15 mouse cellular contexts compared by ENCODE assay signal in genomic region chr14:45642795-45643194, GRCm38 (mm10). TPM values are rescaled to one million over a fixed set of nuclear protein-coding genes. Genes with fewer than 3 reads are reported as not detected.
DNase-seq lines count a peak whose midpoint lies in the region; ATAC-seq and TF ChIP-seq lines count a peak whose summit lies in the region.
"Had no signal": no experiment of that assay in that cellular context is flagged by ENCODE, and none has a peak within 500 bp of the region (broad histone marks: within the 10 kb centered on the region; RNA-seq: fewer than 3 reads in every experiment).

No protein-coding gene starts in this region.

- H3K9ac ChIP-seq in forebrain, embryonic 15.5 days (replicated peaks) = no peak overlapping the region
- no peak overlapping the region for H3K9ac ChIP-seq in forebrain, postnatal 0 days
- no peak overlapping the region for H3K9ac ChIP-seq in forebrain, embryonic 12.5 days
- H3K9ac ChIP-seq: embryonic facial prominence, embryonic 12.5 days had no signal

- no peaks in the 10 kb centered on the region for H3K27me3 ChIP-seq in forebrain, embryonic 15.5 days
- no peaks in the 10 kb centered on the region for H3K27me3 ChIP-seq in forebrain, embryonic 10.5 days (ENCODE audit: poor library complexity, severe bottlenecking)
- no peaks in the 10 kb centered on the region for H3K27me3 ChIP-seq in forebrain, postnatal 0 days (ENCODE audit: insufficient read depth, low read length)
- H3K27me3 ChIP-seq in forebrain, embryonic 12.5 days = no peaks in the 10 kb centered on the region; the same call in 1 of the 2 replicates
- H3K27me3 ChIP-seq: embryonic facial prominence, embryonic 12.5 days had no signal

- H3K4me2 ChIP-seq in forebrain, embryonic 15.5 days (replicated peaks) = no peak overlapping the region
- no peak overlapping the region for H3K4me2 ChIP-seq in forebrain, postnatal 0 days (ENCODE audit: low read depth)
- H3K4me2 ChIP-seq in forebrain, embryonic 12.5 days = no peak overlapping the region
- H3K4me2 ChIP-seq: embryonic facial prominence, embryonic 12.5 days had no signal

- no peak overlapping the region for H3K4me3 ChIP-seq in forebrain, embryonic 15.5 days
- no peak overlapping the region for H3K4me3 ChIP-seq in forebrain, embryonic 10.5 days
- H3K4me3 ChIP-seq in forebrain, postnatal 0 days (ENCODE audit: low read depth, low read length) = no peak overlapping the region
- no peak overlapping the region for H3K4me3 ChIP-seq in forebrain, embryonic 12.5 days (replicated peaks)
- H3K4me3 ChIP-seq: embryonic facial prominence, embryonic 10.5 days; embryonic facial prominence, embryonic 12.5 days had no signal

- TF ChIP-seq POLR2A in brain, embryonic 14.5 days (IDR thresholded peaks at IDR 0.05; ENCODE audit: borderline replicate concordance, extremely low read depth, insufficient read depth, insufficient read length, poor library complexity, severe bottlenecking) = no peak

- ATAC-seq in forebrain, embryonic 15.5 days (replicated peaks) = peak; percentile 53; the same call in 1 of the 2 replicates
- ATAC-seq in forebrain, postnatal 0 days = peak; percentile 66
- no peak for ATAC-seq in forebrain, embryonic 12.5 days (ENCODE audit: low FRiP score)
- no peak for ATAC-seq in megakaryocyte progenitor cell, adult 5-6 weeks (replicated peaks; ENCODE audit: poor library complexity)

- peak overlapping the region; percentile 80; the same call in 1 of the 2 replicates for H3K27ac ChIP-seq in forebrain, embryonic 15.5 days (replicated peaks)
- no peak overlapping the region for H3K27ac ChIP-seq in forebrain, embryonic 10.5 days
- H3K27ac ChIP-seq in forebrain, postnatal 0 days (ENCODE audit: low read depth, low read length) = no peak overlapping the region
- H3K27ac ChIP-seq in forebrain, embryonic 12.5 days = no peak overlapping the region
- H3K27ac ChIP-seq: embryonic facial prominence, embryonic 10.5 days; embryonic facial prominence, embryonic 12.5 days had no signal

- no peak for TF ChIP-seq CTCF in forebrain, postnatal 0 days (IDR thresholded peaks at IDR 0.05; ENCODE audit: low read depth)
- TF ChIP-seq CTCF in brain, embryonic 14.5 days (IDR thresholded peaks at IDR 0.05; ENCODE audit: borderline replicate concordance, extremely low read depth, insufficient read depth, insufficient read length) = no peak

- no peaks in the 10 kb centered on the region for H3K36me3 ChIP-seq in forebrain, embryonic 15.5 days
- H3K36me3 ChIP-seq in forebrain, embryonic 10.5 days (replicated peaks) = no peaks in the 10 kb centered on the region
- H3K36me3 ChIP-seq in forebrain, postnatal 0 days (ENCODE audit: insufficient read depth) = no peaks in the 10 kb centered on the region
- H3K36me3 ChIP-seq in forebrain, embryonic 12.5 days (replicated peaks) = no peaks in the 10 kb centered on the region
- H3K36me3 ChIP-seq: embryonic facial prominence, embryonic 10.5 days; embryonic facial prominence, embryonic 12.5 days had no signal

- H3K4me1 ChIP-seq in forebrain, embryonic 15.5 days = peaks cover 37% of the 10 kb centered on the region
- peaks cover 36% of the 10 kb centered on the region for H3K4me1 ChIP-seq in forebrain, embryonic 10.5 days
- peaks cover 28% of the 10 kb centered on the region for H3K4me1 ChIP-seq in forebrain, postnatal 0 days (ENCODE audit: insufficient read depth)
- peaks cover 33% of the 10 kb centered on the region for H3K4me1 ChIP-seq in forebrain, embryonic 12.5 days
- H3K4me1 ChIP-seq: embryonic facial prominence, embryonic 12.5 days had no signal

- 34% methylated on average over 5 of the region's 5 CpGs for WGBS in forebrain, embryonic 15.5 days
- 90% methylated on average over 5 of the region's 5 CpGs for WGBS in forebrain, embryonic 10.5 days
- 25% methylated on average over 5 of the region's 5 CpGs for WGBS in forebrain, postnatal 0 days
- 62% methylated on average over 5 of the region's 5 CpGs for WGBS in forebrain, embryonic 12.5 days

- no peak for DNase-seq in forebrain, embryonic 10.5 days (ENCODE audit: extremely low spot score, low spot score)
- DNase-seq in forebrain, postnatal 0 days = no peak
- DNase-seq in brain, embryonic 14.5 days (ENCODE audit: low read depth) = peak; percentile 62
- DNase-seq: adrenal gland, adult 2 months; adrenal gland, postnatal 10 days; adrenal gland, postnatal 25 days; cerebellum, adult 11-12 months; cerebellum, adult 2 months; cerebellum, adult 9-10 months; cerebellum, postnatal 25 days had no signal

- H3K9me3 ChIP-seq in forebrain, embryonic 15.5 days = no peaks in the 10 kb centered on the region
- H3K9me3 ChIP-seq in forebrain, embryonic 10.5 days = no peaks in the 10 kb centered on the region
- no peaks in the 10 kb centered on the region for H3K9me3 ChIP-seq in forebrain, postnatal 0 days (ENCODE audit: low read length)
- no peaks in the 10 kb centered on the region for H3K9me3 ChIP-seq in forebrain, embryonic 12.5 days
- H3K9me3 ChIP-seq: embryonic facial prominence, embryonic 10.5 days; embryonic facial prominence, embryonic 12.5 days had no signal

RNA-seq across cellular contexts. Expression of gene Ddhd1, which starts 15.1 kb away (rescaled TPM):
- polyA plus RNA-seq in forebrain, embryonic 15.5 days (2015; fragmentation: Nextera tagmentation; extraction: Ambion mirVana) = 17.0 and 19.5 TPM in 2 replicates
- 5.2 and 6.6 TPM in 2 replicates for polyA plus RNA-seq in forebrain, embryonic 10.5 days (2016; fragmentation: Nextera tagmentation; extraction: Ambion mirVana)
- 46.7 and 50.1 TPM in 2 replicates for total RNA-seq in forebrain, postnatal 0 days (2014; rRNA removed)
- polyA plus RNA-seq in forebrain, postnatal 0 days (2015; fragmentation: Nextera tagmentation; extraction: Ambion mirVana) = 7.2 and 12.0 TPM in 2 replicates
- 16.7 and 16.8 TPM in 2 replicates for polyA plus RNA-seq in forebrain, embryonic 12.5 days (2016; fragmentation: Nextera tagmentation; extraction: Ambion mirVana)
- polyA plus RNA-seq in brain, embryonic 14.5 days (2012; rRNA removed) = 38.7 and 47.3 TPM in 2 replicates
- 18.6 and 18.9 TPM in 2 replicates for total RNA-seq in megakaryocyte progenitor cell, adult 5-6 weeks (2015)
- 18.2 and 21.9 TPM in 2 replicates for total RNA-seq in megakaryocyte progenitor cell, adult 5-6 weeks (2017)

Comparison
In these comparisons a context has a peak if more than half of its experiments do, and no peak if none do; other contexts are left out.
1. ATAC-seq: peak in forebrain, embryonic 15.5 days (single experiment) and forebrain, postnatal 0 days (single experiment); none in forebrain, embryonic 12.5 days (single experiment) and megakaryocyte progenitor cell, adult 5-6 weeks (single experiment).